Mouse (Mus musculus): ENCODE data around the gene Ces4a.
A peak's percentile ranks its signal among the peaks of the same experiment; 100 is the strongest.
"Not testable (repeated sequence)": the region's sequence is repeated elsewhere in the genome, so short reads cannot be mapped to it uniquely, and the experiment has no call there.

Gene Ces4a

GRCm38 (mm10) chr8:105170041-105170380 lies 38.4 kb downstream of the Ces4a start:
- no peak for DNase-seq (ENCODE audit: extremely low spot score)

- DNase-seq (ENCODE audit: extremely low spot score), result peak; percentile 97
Observed at GRCm38 (mm10) chr8:105170381-105171115, 38.9 kb downstream of the Ces4a start, which contains the start of gene Cbfb. TSS of gene Cbfb (plus strand) at chr8:105170674.

- DNase-seq (ENCODE audit: extremely low spot score), result peak; percentile 68
Observed at GRCm38 (mm10) chr8:105171116-105172002, 39.8 kb downstream of the Ces4a start.

GRCm38 (mm10) chr8:105172003-105172362 lies 40.4 kb downstream of the Ces4a start:
- DNase-seq (ENCODE audit: extremely low spot score), result no peak

GRCm38 (mm10) chr8:105175287-105175686 lies 43.7 kb downstream of the Ces4a start:
- not testable (repeated sequence) for DNase-seq (ENCODE audit: extremely low spot score)

- DNase-seq (ENCODE audit: extremely low spot score), result no peak
Observed at GRCm38 (mm10) chr8:105178211-105178800, 46.7 kb downstream of the Ces4a start.

GRCm38 (mm10) chr8:105182201-105182600 lies 50.6 kb downstream of the Ces4a start:
- no peak for DNase-seq (ENCODE audit: extremely low spot score)

GRCm38 (mm10) chr8:105186467-105187005 lies 54.9 kb downstream of the Ces4a start:
- DNase-seq (ENCODE audit: extremely low spot score), result no peak

- no peak for DNase-seq (ENCODE audit: extremely low spot score)
Observed at GRCm38 (mm10) chr8:105192182-105192581, 60.6 kb downstream of the Ces4a start.

Measured in embryo, embryonic 9.5 days (tissue).